Mouse (Mus musculus): Measurements from ENCODE around the gene Stx3. TPM values are rescaled to one million over a fixed set of nuclear protein-coding genes. Genes with fewer than 3 reads are reported as not detected.
A peak's percentile ranks its signal among the peaks of the same experiment; 100 is the strongest.

Gene Stx3
- polyA plus RNA-seq, 1 experiment from 2014 or later: 8.7 TPM

DNA sequence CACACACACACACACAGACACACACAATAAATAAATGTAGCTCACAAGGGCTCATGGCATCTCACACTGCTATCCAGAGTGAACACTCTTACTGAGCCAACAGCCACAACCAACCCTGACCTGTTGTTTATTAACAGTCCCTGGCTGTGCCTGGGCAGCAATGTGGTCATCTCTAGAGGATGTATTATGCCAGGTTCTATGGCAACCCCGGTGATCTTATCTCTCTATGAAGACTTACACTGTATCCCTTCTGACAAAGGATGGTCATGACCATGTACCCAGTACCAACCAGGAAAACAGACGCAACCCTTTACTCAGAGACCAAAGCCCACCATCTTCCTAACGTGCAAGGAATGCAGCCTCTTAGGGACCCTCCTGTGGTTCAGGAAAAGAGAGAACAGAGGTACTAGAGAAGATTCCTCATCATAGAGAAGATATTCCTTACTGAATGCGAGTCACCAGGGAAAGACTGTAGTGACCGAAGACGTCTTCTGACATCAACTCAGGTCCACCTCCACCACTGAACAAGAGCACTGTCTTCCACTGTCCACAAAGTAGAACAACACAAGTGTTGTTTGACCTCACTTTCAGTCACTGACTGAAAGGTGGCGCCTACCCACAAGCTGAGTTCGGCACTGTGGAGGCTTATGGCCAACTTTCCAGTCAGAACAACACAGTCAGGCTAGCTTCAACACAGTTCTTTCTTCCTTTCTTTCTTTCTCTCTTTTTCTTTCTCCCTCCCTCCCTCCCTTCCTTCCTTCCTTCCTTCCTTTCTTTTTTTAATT is 18.5 kb downstream of the Stx3 start:
- 72% methylated on average over 8 of the region's 8 CpGs for WGBS

DNA sequence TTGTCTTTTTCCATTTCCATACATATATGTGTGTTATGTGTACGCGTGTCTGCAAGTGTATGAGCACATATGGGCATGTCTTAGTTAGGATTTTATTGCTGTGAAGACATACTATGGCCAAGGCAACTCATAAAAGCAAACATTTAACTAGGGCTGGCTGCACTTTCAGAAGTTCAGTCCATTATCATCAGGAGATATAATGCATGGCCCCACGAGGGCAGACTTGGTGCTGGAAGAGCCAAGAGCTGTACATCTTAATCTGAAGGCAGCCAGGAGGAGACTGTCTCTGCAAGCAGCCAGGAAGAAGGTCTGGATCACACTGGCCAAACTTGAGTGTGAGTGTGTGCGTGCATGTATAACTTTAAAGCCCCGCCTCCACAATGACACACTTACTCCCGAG is 24.8 kb downstream of the Stx3 start:
- H3K36me3 ChIP-seq (ENCODE audit: control insufficient read depth, insufficient read depth, low read length): no peaks in the 10 kb centered on the region
- H3K9ac ChIP-seq (ENCODE audit: low read depth, low read length): no peak overlapping the region
- 82% methylated on average over 6 of the region's 6 CpGs for WGBS
- H3K4me1 ChIP-seq (ENCODE audit: control insufficient read depth, insufficient read depth, low read length): no peaks in the 10 kb centered on the region
- H3K27me3 ChIP-seq (replicated peaks; ENCODE audit: control insufficient read depth, insufficient read depth, low read length): no peaks in the 10 kb centered on the region
- DNase-seq (ENCODE audit: low spot score) (no peak), ATAC-seq (ENCODE audit: low read depth) (no peak)
- no peaks in the 10 kb centered on the region for H3K9me3 ChIP-seq (ENCODE audit: control insufficient read depth, low read length)
- no peak overlapping the region for H3K4me3 ChIP-seq (ENCODE audit: low read depth, low read length)
- no peak overlapping the region for H3K4me2 ChIP-seq (ENCODE audit: low read depth, low read length)
- H3K27ac ChIP-seq (replicated peaks; ENCODE audit: low read depth, low read length): no peak overlapping the region

More for the DNA sequence above, 18.5 kb downstream of the Stx3 start:
- no peak overlapping the region for H3K4me3 ChIP-seq (ENCODE audit: low read depth, low read length)
- H3K36me3 ChIP-seq (ENCODE audit: control insufficient read depth, insufficient read depth, low read length): no peaks in the 10 kb centered on the region
- H3K27ac ChIP-seq (replicated peaks; ENCODE audit: low read depth, low read length): no peak overlapping the region
- H3K9ac ChIP-seq (ENCODE audit: low read depth, low read length): no peak overlapping the region
- H3K9me3 ChIP-seq (ENCODE audit: control insufficient read depth, low read length): no peaks in the 10 kb centered on the region
- no peak overlapping the region for H3K4me2 ChIP-seq (ENCODE audit: low read depth, low read length)
- no peaks in the 10 kb centered on the region for H3K27me3 ChIP-seq (replicated peaks; ENCODE audit: control insufficient read depth, insufficient read depth, low read length)
- H3K4me1 ChIP-seq (ENCODE audit: control insufficient read depth, insufficient read depth, low read length): no peaks in the 10 kb centered on the region
- ATAC-seq (ENCODE audit: low read depth) (no peak), DNase-seq (ENCODE audit: low spot score) (no peak)

DNA sequence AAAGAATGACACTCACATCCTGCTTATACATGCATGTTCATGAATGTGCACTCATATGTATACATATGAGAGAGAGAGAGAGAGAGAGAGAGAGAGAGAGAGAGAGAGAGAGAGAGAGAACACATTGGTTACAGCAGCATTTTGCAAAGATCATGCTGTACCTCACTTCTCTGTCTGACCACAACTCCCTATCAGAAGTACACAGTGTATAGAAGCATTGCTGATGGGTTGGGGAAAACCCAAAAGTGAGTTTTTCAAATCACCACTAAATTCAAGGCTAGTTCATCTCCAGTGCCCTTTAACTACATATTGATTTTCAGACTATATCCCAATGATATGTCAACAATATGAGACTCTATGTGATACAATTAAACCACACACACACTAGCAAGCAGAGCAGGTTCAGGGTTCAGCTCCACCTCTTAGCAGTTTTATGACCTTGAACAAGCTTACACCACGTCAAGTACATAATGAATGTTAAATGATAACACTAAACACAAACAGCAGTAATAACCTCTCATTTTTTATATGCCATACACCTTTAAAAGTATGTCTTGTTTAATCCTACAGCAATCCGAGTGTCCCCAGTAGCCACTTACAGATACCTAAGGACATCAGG is 25.4 kb downstream of the Stx3 start:
- H3K4me2 ChIP-seq (ENCODE audit: low read depth, low read length): no peak overlapping the region
- DNase-seq (ENCODE audit: low spot score): no peak
- no peak overlapping the region for H3K4me3 ChIP-seq (ENCODE audit: low read depth, low read length)
- no peaks in the 10 kb centered on the region for H3K4me1 ChIP-seq (ENCODE audit: control insufficient read depth, insufficient read depth, low read length)
- no peaks in the 10 kb centered on the region for H3K9me3 ChIP-seq (ENCODE audit: control insufficient read depth, low read length)
- no peaks in the 10 kb centered on the region for H3K27me3 ChIP-seq (replicated peaks; ENCODE audit: control insufficient read depth, insufficient read depth, low read length)
- ATAC-seq (ENCODE audit: low read depth): no peak
- WGBS: 78% methylated on average over 2 of the region's 2 CpGs
- no peak overlapping the region for H3K9ac ChIP-seq (ENCODE audit: low read depth, low read length)
- H3K27ac ChIP-seq (replicated peaks; ENCODE audit: low read depth, low read length): no peak overlapping the region
- H3K36me3 ChIP-seq (ENCODE audit: control insufficient read depth, insufficient read depth, low read length): no peaks in the 10 kb centered on the region

DNA sequence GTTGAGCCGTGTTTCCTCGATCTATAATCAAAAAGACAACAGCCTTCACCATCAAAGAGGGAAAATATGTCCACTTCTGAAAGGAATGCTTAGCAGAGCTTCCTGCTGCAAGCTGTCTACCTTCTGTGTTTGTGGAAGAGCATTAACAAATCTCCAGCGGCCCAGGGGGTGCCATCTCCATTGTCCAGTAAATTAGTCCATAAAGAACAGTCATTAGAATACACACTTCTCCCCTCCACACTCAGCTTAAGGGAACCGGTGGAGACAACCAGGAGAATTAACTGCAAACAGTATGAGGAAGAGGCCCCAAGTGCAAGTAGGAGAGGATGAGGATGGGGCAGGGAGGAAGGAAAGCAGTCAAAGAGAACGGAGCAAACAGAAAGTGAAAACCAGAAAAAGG is 27.4 kb downstream of the Stx3 start:
- H3K4me2 ChIP-seq (ENCODE audit: low read depth, low read length): no peak overlapping the region
- no peaks in the 10 kb centered on the region for H3K36me3 ChIP-seq (ENCODE audit: control insufficient read depth, insufficient read depth, low read length)
- H3K27ac ChIP-seq (replicated peaks; ENCODE audit: low read depth, low read length): no peak overlapping the region
- H3K9ac ChIP-seq (ENCODE audit: low read depth, low read length): no peak overlapping the region
- no peak overlapping the region for H3K4me3 ChIP-seq (ENCODE audit: low read depth, low read length)
- H3K27me3 ChIP-seq (replicated peaks; ENCODE audit: control insufficient read depth, insufficient read depth, low read length): no peaks in the 10 kb centered on the region
- no peak for DNase-seq (ENCODE audit: low spot score)
- ATAC-seq (ENCODE audit: low read depth): no peak
- WGBS: 76% methylated on average over 5 of the region's 5 CpGs
- no peaks in the 10 kb centered on the region for H3K4me1 ChIP-seq (ENCODE audit: control insufficient read depth, insufficient read depth, low read length)
- no peaks in the 10 kb centered on the region for H3K9me3 ChIP-seq (ENCODE audit: control insufficient read depth, low read length)

DNA sequence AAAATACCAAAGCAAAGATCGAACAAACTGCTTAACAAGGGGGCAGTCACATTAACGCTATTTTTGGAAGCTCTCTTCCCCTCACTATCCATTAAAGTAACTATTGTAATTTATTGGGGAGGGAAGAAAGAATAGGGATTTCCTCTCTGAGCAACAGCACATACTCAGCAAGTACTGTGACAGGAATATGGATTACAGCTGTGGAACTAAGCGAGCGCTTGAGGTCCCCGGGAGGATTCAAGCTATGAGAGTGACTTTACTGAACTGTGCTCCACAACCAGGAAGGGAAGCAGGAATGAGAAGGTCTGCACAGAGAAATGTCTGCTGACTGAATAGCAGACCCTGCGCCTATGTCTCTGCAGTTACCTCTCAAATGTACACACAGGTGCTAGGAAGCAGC is 30.3 kb downstream of the Stx3 start:
- Histone ChIP-seq H3K4me3 (ENCODE audit: low read depth, low read length) (no peak overlapping the region), H3K27me3 (replicated peaks; ENCODE audit: control insufficient read depth, insufficient read depth, low read length) (no peaks in the 10 kb centered on the region), H3K4me2 (ENCODE audit: low read depth, low read length) (no peak overlapping the region), H3K9me3 (ENCODE audit: control insufficient read depth, low read length) (no peaks in the 10 kb centered on the region), H3K9ac (ENCODE audit: low read depth, low read length) (no peak overlapping the region), H3K27ac (replicated peaks; ENCODE audit: low read depth, low read length) (no peak overlapping the region), H3K4me1 (ENCODE audit: control insufficient read depth, insufficient read depth, low read length) (no peaks in the 10 kb centered on the region), H3K36me3 (ENCODE audit: control insufficient read depth, insufficient read depth, low read length) (no peaks in the 10 kb centered on the region)
- DNase-seq (ENCODE audit: low spot score) (no peak), ATAC-seq (ENCODE audit: low read depth) (no peak)
- WGBS: 77% methylated on average over 6 of the region's 6 CpGs

DNA sequence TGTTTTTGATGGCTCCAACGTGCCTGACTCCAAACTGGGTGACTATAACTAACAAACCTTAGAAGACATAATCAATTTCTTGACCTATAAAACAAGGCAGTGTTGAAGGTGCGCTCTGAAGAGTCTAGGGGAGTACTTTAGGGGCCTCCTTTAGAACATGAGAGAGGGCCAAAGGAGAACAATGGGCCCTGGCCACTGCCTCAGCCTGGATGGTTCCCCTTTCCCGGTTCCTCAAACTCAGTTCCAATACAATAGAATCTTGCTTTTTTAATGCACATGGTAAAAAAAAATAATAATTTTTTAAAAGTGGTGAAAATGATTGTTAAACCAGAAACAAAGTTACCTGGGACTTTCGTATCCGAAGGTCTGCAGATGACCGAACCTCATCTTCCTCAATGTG is 31.4 kb downstream of the Stx3 start:
- Histone ChIP-seq H3K27me3 (replicated peaks; ENCODE audit: control insufficient read depth, insufficient read depth, low read length) (no peaks in the 10 kb centered on the region), H3K9me3 (ENCODE audit: control insufficient read depth, low read length) (no peaks in the 10 kb centered on the region), H3K4me3 (ENCODE audit: low read depth, low read length) (no peak overlapping the region), H3K36me3 (ENCODE audit: control insufficient read depth, insufficient read depth, low read length) (no peaks in the 10 kb centered on the region), H3K4me1 (ENCODE audit: control insufficient read depth, insufficient read depth, low read length) (no peaks in the 10 kb centered on the region), H3K9ac (ENCODE audit: low read depth, low read length) (no peak overlapping the region), H3K4me2 (ENCODE audit: low read depth, low read length) (no peak overlapping the region), H3K27ac (replicated peaks; ENCODE audit: low read depth, low read length) (no peak overlapping the region)
- DNase-seq (ENCODE audit: low spot score): no peak
- WGBS: 92% methylated on average over 6 of the region's 6 CpGs
- ATAC-seq (ENCODE audit: low read depth): no peak

DNA sequence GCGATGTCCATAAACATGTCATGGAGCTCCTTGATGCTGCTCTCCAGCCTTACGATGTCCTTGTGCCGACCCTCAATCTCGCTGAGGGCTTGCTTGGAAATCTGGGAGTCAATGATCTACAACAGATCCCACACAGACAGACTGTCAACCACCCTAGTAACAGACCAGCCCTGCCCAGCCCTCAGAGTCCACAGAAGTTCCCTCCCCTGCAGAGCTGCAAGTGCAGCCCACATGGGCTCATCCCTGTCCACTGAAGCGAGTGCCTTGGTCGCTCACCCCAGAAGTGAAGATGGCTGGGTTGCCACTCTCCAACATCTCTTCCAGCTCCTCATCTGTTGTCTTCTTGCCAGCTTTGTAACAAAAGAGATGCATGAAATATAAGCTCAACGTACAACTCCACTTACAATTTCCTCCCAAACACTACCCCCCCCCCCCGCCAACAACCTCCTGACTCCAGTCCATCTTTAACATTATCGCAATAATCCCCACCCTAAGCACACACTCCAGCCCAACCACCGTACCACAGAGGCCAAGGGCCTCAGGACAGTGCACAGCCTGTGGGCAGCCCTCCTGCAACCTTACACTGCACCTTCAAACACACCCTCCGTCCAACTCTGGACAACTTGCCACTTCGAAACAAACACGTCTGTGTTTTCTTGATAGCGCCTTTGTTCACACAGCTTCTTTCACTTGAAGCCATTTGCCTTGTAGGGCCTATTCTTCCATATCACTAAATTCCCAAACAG is 33.6 kb downstream of the Stx3 start:
- no peaks in the 10 kb centered on the region for H3K4me1 ChIP-seq (ENCODE audit: control insufficient read depth, insufficient read depth, low read length)
- no peak overlapping the region for H3K27ac ChIP-seq (replicated peaks; ENCODE audit: low read depth, low read length)
- no peaks in the 10 kb centered on the region for H3K36me3 ChIP-seq (ENCODE audit: control insufficient read depth, insufficient read depth, low read length)
- no peak for ATAC-seq (ENCODE audit: low read depth)
- no peaks in the 10 kb centered on the region for H3K9me3 ChIP-seq (ENCODE audit: control insufficient read depth, low read length)
- no peak overlapping the region for H3K4me2 ChIP-seq (ENCODE audit: low read depth, low read length)
- no peak overlapping the region for H3K4me3 ChIP-seq (ENCODE audit: low read depth, low read length)
- H3K27me3 ChIP-seq (replicated peaks; ENCODE audit: control insufficient read depth, insufficient read depth, low read length): no peaks in the 10 kb centered on the region
- H3K9ac ChIP-seq (ENCODE audit: low read depth, low read length): no peak overlapping the region
- WGBS: 91% methylated on average over 14 of the region's 14 CpGs
- no peak for DNase-seq (ENCODE audit: low spot score)

DNA sequence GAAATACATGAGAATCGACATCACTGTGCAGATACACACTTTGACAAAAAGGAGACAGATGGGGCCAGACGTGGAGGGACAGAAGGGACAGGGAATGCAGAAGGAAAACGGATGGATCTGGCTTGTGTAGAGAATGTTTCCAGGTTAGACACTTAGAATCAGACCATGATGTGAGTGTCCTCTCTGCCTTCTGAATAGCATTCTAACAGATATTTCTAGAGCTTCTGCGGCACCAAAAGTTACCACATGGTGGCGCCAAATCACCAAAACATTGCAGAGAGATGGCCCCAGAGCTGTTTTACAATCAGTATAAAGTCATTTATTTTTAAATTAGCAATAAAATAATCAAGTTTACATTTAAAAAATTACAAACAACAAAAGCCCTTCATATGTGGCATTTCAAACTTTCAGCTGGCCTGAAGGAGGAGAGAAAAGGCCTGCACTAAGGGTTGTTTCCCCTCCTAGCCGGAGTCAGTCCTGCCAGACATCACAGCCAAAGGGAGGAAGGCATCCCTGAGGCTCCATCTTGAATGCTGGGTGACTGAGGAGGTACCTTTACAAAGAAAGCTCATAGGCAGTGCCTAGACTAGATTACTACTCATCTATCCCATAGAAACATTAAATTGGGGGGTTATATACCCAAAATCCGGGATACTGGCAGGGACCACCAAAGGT is 41.9 kb downstream of the Stx3 start:
- Histone ChIP-seq H3K9me3 (ENCODE audit: control insufficient read depth, low read length) (no peaks in the 10 kb centered on the region), H3K9ac (ENCODE audit: low read depth, low read length) (no peak overlapping the region), H3K4me1 (ENCODE audit: control insufficient read depth, insufficient read depth, low read length) (no peaks in the 10 kb centered on the region), H3K27me3 (replicated peaks; ENCODE audit: control insufficient read depth, insufficient read depth, low read length) (no peaks in the 10 kb centered on the region), H3K27ac (replicated peaks; ENCODE audit: low read depth, low read length) (no peak overlapping the region), H3K4me3 (ENCODE audit: low read depth, low read length) (no peak overlapping the region), H3K36me3 (ENCODE audit: control insufficient read depth, insufficient read depth, low read length) (peaks cover 30% of the 10 kb centered on the region), H3K4me2 (ENCODE audit: low read depth, low read length) (no peak overlapping the region)
- ATAC-seq (ENCODE audit: low read depth) (no peak), DNase-seq (ENCODE audit: low spot score) (peak; percentile 36)
- WGBS: 59% methylated on average over 7 of the region's 7 CpGs
